Mouse (Mus musculus) CD4-positive, CD25-positive, alpha-beta regulatory T cell, adult 2 months (primary cell): Measurements from ENCODE around the gene Dcaf10.
"Not testable (repeated sequence)": the region's sequence is repeated elsewhere in the genome, so short reads cannot be mapped to it uniquely, and the experiment has no call there.

Source experiments
- DNase-seq: peaks from one replicate; pipeline ENCODE4 v3.0.0-alpha.2; 2012; ENCODE audit warnings: low read depth, low spot score

The Dcaf10 gene

GRCm38 (mm10) chr4:45341669-45342249 is at the start of gene Dcaf10:
Gene Dcaf10 (plus strand): TSS chr4:45342101.
- DNase-seq = peak; percentile 94

DNA sequence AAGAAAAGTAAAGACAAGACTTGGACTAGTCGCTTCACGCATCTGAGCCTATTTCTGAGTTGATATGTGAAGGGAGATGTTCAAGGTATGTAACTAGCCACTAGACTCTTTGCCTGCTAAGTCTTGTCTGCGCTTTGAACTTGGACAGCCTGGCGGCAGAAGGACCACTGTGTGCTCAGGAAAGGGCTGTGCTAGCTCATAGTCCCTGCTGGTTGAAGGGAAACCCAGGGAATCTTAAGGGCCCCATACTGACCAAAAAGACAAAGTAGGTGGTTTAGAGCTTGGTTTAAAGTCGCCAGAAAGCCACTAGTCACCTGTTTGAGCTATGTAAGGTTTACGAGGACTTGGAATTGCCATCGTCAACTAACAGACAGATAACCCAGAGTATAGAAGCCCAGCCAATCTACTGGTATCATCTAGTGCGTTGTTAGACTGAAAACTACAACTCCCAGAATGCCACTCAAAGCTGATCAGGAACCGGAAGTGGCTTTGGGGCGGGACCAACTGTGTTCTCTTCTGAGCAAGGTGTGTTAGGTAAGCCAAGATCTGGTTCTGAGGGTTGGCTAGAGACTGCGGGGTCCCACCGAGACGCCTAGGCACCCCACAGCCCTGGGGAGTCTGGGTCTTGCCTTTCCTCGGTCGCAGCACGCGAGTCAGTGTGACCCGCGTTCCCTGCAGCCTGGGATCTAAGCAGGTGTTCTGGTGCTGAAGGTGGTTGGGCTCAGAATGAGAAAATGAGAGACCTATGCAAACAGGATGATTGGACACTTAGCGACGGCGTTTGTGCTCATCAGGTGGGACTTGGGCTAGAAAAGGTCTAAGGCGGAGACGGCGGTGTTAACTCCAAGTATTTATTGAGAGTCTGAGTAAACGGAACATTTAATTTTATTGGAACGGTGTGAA is 45.0 kb upstream of the Dcaf10 start, which contains the start of gene Trmt10b:
Gene Trmt10b, plus strand, starts transcription at position 466 of the 903 bp plus-strand sequence.
- peak; percentile 92 for DNase-seq

- DNase-seq = no peak
These were observed 36.4 kb upstream of the Dcaf10 start for GRCm38 (mm10) chr4:45305536-45305935.

GRCm38 (mm10) chr4:45308046-45308445 is 33.9 kb upstream of the Dcaf10 start:
- DNase-seq = peak; percentile 32

DNA sequence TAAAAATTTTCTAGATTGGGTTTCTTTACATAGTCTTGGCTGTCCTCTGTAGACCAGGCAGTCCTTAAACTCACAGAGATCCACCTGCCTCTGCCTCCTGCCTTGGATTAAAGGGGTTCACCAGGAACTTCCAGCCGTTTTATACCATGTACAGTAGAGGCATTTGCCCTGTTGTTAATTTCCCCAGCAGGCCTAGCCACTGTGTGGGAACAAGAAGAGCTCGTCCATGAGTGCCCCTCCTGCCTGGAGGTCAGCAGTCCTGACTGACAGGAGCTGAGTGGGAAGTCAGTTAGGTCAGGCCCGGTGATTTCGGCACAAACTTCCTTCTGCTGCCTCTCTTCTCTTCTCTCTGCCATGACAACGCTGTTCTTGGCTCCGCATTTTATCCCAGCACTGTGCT is 33.3 kb upstream of the Dcaf10 start:
- no peak for DNase-seq

- no peak for DNase-seq
These were observed 30.8 kb upstream of the Dcaf10 start for GRCm38 (mm10) chr4:45311056-45311455.

GRCm38 (mm10) chr4:45320159-45320816 is 21.6 kb upstream of the Dcaf10 start:
- DNase-seq = peak; percentile 83

DNA sequence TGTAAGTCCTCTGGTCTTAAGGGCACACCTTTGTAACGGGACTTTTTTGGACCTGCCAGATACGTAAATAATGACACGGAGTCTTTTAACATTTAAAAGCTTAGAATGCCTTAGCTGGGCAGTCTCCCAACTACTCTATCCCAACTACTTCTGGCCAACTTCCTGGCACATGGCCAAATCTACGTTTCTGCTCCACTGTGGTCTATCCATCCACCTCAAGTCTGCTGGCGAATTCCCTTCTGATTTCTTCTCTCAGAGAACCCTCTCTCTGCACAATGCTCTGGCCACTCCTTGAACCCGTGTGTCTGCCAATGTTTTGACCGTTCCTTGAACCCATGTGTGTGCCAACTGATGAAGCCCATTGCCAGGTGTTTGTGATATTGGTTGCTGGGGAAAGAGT is 10.8 kb upstream of the Dcaf10 start:
- DNase-seq = no peak

- DNase-seq = no peak
These were observed 9.4 kb upstream of the Dcaf10 start for GRCm38 (mm10) chr4:45332466-45332865.

DNA sequence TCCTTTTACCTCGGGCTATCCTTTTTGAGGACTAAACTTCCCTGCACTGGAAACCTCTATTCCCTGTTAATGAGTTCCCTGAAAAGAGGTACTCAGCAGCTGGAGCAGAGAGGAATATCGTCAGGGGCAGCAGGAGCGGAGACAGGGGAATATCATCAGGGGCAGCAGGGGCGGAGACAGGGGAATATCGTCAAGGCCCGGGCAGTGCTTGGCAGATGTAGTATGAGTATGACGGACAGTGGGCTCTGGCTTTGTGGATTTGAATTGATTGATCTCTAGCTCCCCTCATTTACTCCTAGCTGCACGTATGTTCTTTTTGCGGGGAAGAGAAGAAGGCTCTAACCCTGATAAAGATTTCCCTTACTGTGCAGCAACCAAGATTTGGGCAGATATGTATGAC is 675 bp upstream of the Dcaf10 start:
- DNase-seq = peak; percentile 7

- DNase-seq = no peak
These were observed 620 bp downstream of the Dcaf10 start, which contains the start of gene Exosc3 for GRCm38 (mm10) chr4:45342286-45343155. Gene Exosc3 (minus strand): TSS chr4:45342732.

- no peak for DNase-seq
These were observed 14.8 kb downstream of the Dcaf10 start for GRCm38 (mm10) chr4:45356653-45357052.

GRCm38 (mm10) chr4:45371261-45371660 is 29.4 kb downstream of the Dcaf10 start:
- no peak for DNase-seq

GRCm38 (mm10) chr4:45374879-45375278 is 33.0 kb downstream of the Dcaf10 start:
- DNase-seq = no peak

- no peak for DNase-seq
These were observed 34.7 kb downstream of the Dcaf10 start for GRCm38 (mm10) chr4:45376573-45376972.

GRCm38 (mm10) chr4:45380903-45381580 is 39.1 kb downstream of the Dcaf10 start:
- not testable (repeated sequence) for DNase-seq

- DNase-seq = not testable (repeated sequence)
These were observed 40.2 kb downstream of the Dcaf10 start for GRCm38 (mm10) chr4:45382133-45382532.

- DNase-seq = not testable (repeated sequence)
These were observed 45.4 kb downstream of the Dcaf10 start for GRCm38 (mm10) chr4:45387296-45387695.

- no peak for DNase-seq
These were observed 50.2 kb downstream of the Dcaf10 start for GRCm38 (mm10) chr4:45392099-45392498.

GRCm38 (mm10) chr4:45392572-45392971 is 50.7 kb downstream of the Dcaf10 start:
- DNase-seq = no peak

DNA sequence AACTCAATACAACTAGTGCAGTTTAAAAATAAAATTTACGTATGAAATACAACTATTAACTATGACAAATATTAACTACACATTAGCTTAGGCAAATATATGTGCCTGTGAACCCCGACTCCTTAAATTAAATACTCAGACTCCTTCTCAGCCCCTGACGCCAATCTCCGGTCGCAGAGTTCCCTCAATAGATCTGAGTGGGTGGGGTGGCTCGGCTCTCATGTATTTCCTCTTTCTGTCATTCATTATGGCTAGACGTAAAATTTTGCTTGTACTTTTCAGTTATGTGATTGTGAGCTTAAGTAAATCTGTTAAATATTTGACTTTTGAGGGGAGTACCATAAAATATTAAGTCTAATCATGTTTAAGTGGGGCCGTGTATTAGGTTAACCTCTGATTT is 51.1 kb downstream of the Dcaf10 start:
- no peak for DNase-seq
